Mouse (Mus musculus) large intestine, adult 2 months (tissue): Measurements from ENCODE around the gene Ptf1a. TPM values are rescaled to one million over a fixed set of nuclear protein-coding genes. Genes with fewer than 3 reads are reported as not detected.

Source experiments
- DNase-seq: peaks from one replicate; pipeline ENCODE4 v3.0.0-alpha.2; 2012; ENCODE audit warnings: low read depth, low spot score
- WGBS: fragments of 180-500 bp; shearing (Covaris S2); methylation state at CpG from one replicate; pipeline ENCODE4 v1.1.7; 2018; 5-methylcytosine and 5-hydroxymethylcytosine counted together
- polyA plus RNA-seq: library from polyadenylated mRNA; depleted of rRNA; stranded (reverse); fragments of >200 nt; gene quantifications from 2 replicates; pipeline ENCODE4 v1.2.3, GENCODE M21; 2012; rRNA removed

The Ptf1a gene
- polyA plus RNA-seq, 1 experiment: not detected

GRCm38 (mm10) chr2:19448042-19448700 lies 2.7 kb downstream of the Ptf1a start:
- DNase-seq: no peak
- 2% methylated on average over 31 of the region's 31 CpGs for WGBS

GRCm38 (mm10) chr2:19449308-19449707 lies 3.8 kb downstream of the Ptf1a start:
- DNase-seq: no peak
- 31% methylated on average over 4 of the region's 4 CpGs for WGBS

GRCm38 (mm10) chr2:19452531-19453055 lies 7.1 kb downstream of the Ptf1a start:
- DNase-seq: no peak
- 2% methylated on average over 19 of the region's 19 CpGs for WGBS

- WGBS: 10% methylated on average over 5 of the region's 5 CpGs
- DNase-seq: no peak
Observed at GRCm38 (mm10) chr2:19455228-19455627, 9.8 kb downstream of the Ptf1a start.

GRCm38 (mm10) chr2:19455857-19456482 lies 10.5 kb downstream of the Ptf1a start:
- DNase-seq: no peak
- 21% methylated on average over 10 of the region's 10 CpGs for WGBS

- WGBS: 45% methylated on average over 2 of the region's 2 CpGs
- DNase-seq: no peak
Observed at GRCm38 (mm10) chr2:19458785-19459184, 13.3 kb downstream of the Ptf1a start.

GRCm38 (mm10) chr2:19461940-19462339 lies 16.5 kb downstream of the Ptf1a start:
- no peak for DNase-seq
- WGBS: 36% methylated on average over 2 of the region's 2 CpGs

- 48% methylated on average over 3 of the region's 3 CpGs for WGBS
- no peak for DNase-seq
Observed at GRCm38 (mm10) chr2:19490262-19490661, 44.8 kb downstream of the Ptf1a start.

Other genes with a start within 250 kb of the Ptf1a start
- 0.06 and 0.07 TPM in 2 replicates for gene Armc3, start 246.4 kb upstream of the Ptf1a start, polyA plus RNA-seq
- 2.7 and 3.6 TPM in 2 replicates for gene Msrb2, start 74.2 kb upstream of the Ptf1a start, polyA plus RNA-seq
- not detected in 2 replicates for gene 4921504E06Rik, start 108.3 kb downstream of the Ptf1a start, polyA plus RNA-seq
- gene Otud1, start 212.1 kb downstream of the Ptf1a start, polyA plus RNA-seq: 1.5 and 1.6 TPM in 2 replicates